Mouse (Mus musculus): Measurements from ENCODE around the gene Tmem150c.
A peak's percentile ranks its signal among the peaks of the same experiment; 100 is the strongest.

Tmem150c gene

DNA sequence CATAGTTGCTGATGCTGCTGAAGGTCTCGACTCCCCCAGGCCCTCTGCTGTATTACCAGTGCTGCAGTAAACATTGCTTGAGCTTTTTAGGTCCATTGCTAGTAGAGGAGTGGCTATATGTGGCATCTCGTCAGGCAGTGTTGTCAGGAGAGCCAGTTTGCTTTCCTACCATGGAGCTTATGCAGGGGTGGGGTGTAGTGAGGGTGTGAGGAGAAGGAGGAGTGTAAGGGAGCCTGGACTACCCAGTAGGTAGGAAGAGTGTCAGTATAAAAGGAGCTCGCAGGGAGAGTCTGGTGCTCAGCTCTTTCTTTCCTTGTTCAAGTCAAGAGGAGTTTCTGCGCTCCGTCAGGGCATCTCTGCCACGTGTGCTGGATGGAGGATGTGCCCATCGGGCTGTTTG is 106.9 kb downstream of the Tmem150c start:
- no peak for DNase-seq (ENCODE audit: low spot score in 2 of 2)

- no peak for DNase-seq (ENCODE audit: low spot score in 2 of 2)
Observed at GRCm38 (mm10) chr5:100049904-100050303, 109.7 kb downstream of the Tmem150c start.

DNA sequence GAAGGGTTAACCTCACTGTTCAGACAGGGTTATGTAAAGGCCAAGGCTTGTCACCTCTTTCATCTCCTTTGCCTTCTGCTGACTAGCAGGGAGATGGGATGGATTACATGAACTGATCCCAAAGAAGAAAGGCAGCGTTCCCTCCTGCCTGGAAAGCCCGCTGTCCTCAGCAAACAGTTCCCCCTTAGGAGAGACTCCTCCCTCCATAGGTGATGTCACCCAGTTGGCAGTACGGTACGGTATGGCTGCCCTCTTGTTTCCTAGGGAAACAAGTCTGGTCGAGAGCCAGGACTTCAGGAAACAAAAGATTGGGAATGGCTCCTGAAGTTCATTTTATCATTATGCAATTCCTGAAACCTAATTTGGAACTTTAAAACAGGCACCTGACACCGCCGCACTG is 111.7 kb downstream of the Tmem150c start:
- no peak for DNase-seq (ENCODE audit: low spot score in 2 of 2)

DNA sequence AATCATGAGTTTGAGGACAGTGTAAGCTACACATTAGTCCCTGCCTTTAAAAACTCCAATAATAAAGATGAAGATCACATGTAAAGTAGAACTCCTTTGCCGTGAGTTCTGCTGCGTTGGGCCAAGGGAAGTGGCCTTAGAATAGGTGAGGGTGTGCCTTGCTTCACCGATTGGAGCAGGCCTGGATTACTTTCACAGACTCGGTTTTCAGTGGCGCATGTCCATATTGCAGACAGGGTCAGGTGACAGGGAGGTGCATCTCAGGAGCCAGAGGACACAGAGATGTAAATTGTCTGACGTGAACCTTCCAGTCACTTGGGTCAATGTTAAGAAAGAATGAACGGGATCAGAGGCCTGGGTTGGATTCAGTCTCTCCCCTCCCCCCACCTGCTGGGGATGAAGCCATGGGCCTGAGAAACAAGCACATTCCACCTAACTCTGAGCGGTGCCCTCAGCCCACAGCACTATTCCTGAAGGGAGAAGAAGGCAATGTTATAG is 112.4 kb downstream of the Tmem150c start:
- no peak for DNase-seq (ENCODE audit: low spot score in 2 of 2)

- DNase-seq (ENCODE audit: low spot score in 2 of 2), result no peak
Observed at GRCm38 (mm10) chr5:100046096-100046495, 113.5 kb downstream of the Tmem150c start.

DNA sequence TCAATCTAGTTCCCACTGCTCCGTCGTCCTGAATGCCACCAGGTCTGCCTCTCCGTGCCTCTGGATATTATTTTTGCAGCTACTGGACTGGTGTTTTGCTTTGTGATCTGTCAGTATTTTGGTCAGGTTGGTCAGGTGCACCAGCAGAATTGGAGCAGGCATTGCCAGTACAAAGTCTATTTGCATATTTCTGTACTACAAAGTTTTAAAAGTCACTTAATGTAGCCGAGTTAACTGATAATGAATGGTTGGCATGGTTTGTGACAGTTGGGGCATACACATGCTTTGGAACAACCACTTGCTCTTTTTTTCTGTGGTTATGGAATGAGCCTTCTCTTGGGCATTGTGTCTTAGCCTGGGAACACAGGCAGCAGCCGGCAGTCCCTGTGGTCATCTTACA is 115.0 kb downstream of the Tmem150c start:
- DNase-seq (ENCODE audit: low spot score in 2 of 2), result no peak

- DNase-seq (ENCODE audit: low spot score in 2 of 2), result no peak
Observed at GRCm38 (mm10) chr5:100044030-100044429, 115.6 kb downstream of the Tmem150c start.

GRCm38 (mm10) chr5:100043361-100043760 is 116.2 kb downstream of the Tmem150c start:
- peak in 1 of 2 experiments; percentile 41 for DNase-seq (ENCODE audit: low spot score in 2 of 2)

GRCm38 (mm10) chr5:100042467-100042866 is 117.1 kb downstream of the Tmem150c start:
- DNase-seq (ENCODE audit: low spot score in 2 of 2), result no peak

- DNase-seq (ENCODE audit: low spot score in 2 of 2), result no peak
Observed at GRCm38 (mm10) chr5:100041272-100041671, 118.3 kb downstream of the Tmem150c start.

GRCm38 (mm10) chr5:100040281-100040784 is 119.3 kb downstream of the Tmem150c start:
- DNase-seq (ENCODE audit: low spot score in 2 of 2), result peak; percentile 45 to 48

DNA sequence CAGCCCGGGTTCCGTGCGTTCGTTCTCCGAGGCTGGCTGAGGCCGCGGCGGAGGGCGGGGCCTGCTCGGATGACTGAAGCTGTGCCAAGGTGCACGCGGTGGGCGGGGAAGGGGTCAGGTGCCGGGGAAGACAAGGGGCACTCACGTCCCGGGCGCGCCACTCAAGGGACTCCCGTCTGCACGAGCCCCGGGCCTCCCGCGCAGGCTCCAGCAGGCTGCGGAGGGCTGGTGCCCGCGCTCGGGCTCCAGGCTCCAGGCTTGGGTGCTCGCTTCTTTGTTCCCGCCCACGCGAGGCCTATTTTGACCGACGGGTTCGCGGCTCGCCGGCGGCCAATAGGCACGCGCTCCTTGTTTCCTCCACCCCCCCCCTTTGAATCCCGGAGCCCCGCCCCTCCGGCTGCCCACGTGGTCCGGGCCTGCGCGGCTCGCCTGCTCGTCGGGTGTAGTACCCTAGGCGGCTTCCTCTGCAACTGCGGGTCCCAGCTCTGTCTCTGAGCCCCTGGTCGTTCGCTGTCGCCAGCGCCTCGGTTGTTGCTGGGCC is 119.9 kb downstream of the Tmem150c start, which contains the start of the genes Hnrnpdl and Enoph1:
Gene Hnrnpdl (minus strand): TSS at position 63 of the 541 bp plus-strand sequence.
Gene Enoph1 (plus strand): TSS at position 384 of the 541 bp plus-strand sequence.
- peak; percentile 93 to 95 for DNase-seq (ENCODE audit: low spot score in 2 of 2)

- peak; percentile 94 to 96 for DNase-seq (ENCODE audit: low spot score in 2 of 2)
Observed at GRCm38 (mm10) chr5:100038714-100039601, 120.7 kb downstream of the Tmem150c start.

- DNase-seq (ENCODE audit: low spot score in 2 of 2), result peak; percentile 81 to 85
Observed at GRCm38 (mm10) chr5:100037965-100038713, 121.5 kb downstream of the Tmem150c start.

- DNase-seq (ENCODE audit: low spot score in 2 of 2), result no peak
Observed at GRCm38 (mm10) chr5:100036681-100037080, 122.9 kb downstream of the Tmem150c start.

DNA sequence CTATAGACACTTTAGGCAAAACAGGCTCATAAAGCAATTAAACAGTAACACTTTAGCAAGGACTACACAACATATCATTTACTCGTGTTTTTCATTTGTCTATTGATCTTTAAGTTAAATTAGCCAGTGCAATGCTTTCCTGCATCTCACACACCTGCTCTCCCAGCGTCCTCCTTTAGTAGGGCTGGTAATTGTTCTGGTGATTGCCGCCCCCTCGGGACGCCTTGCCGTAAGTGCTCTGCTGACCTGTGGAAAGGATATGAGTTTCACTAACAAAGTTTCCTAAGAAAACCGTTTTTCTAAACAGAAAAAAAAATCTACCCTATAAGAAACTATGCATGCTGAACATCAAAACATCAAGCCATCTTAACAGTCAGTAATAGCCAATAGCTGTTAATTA is 123.7 kb downstream of the Tmem150c start:
- DNase-seq (ENCODE audit: low spot score in 2 of 2), result no peak

DNA sequence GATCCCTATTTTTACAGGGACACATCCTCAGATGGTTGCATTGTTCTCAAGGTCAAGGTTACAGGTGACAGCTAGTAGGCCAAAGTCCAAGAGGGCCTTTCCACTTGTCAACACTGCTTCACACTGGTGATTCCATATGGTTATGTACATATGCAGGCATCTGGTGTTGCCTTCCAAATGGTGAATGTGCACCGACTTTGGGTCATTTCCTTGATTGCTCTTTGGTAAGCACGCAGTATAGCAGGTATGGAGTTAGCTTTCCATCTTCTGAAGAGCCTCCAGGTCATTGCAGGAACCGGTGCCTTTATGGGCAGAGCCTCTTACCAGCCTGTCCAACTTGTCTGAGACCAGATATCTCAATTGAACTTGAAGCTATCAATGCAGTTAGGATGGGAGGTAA is 127.0 kb downstream of the Tmem150c start:
- no peak for DNase-seq (ENCODE audit: low spot score in 2 of 2)

- DNase-seq (ENCODE audit: low spot score in 2 of 2), result no peak
Observed at GRCm38 (mm10) chr5:100032107-100032506, 127.5 kb downstream of the Tmem150c start.

- DNase-seq (ENCODE audit: low spot score in 2 of 2), result peak; percentile 44 to 46
Observed at GRCm38 (mm10) chr5:100030069-100030468, 129.5 kb downstream of the Tmem150c start.
